Mouse (Mus musculus) embryonic facial prominence, embryonic 14.5 days (tissue): ENCODE results near the gene AC153137.1. TPM values are rescaled to one million over a fixed set of nuclear protein-coding genes. Genes with fewer than 3 reads are reported as not detected.
A peak's percentile ranks its signal among the peaks of the same experiment; 100 is the strongest.

Source experiments
- ATAC-seq: fragments of 200-750 bp; cut with Nextera tagmentation; 2 replicates; pipeline ENCODE4 v1.8.0; 2017; ENCODE audit warnings: low read depth, moderate number of reproducible peaks, moderate TSS enrichment
- DNase-seq: peaks from one replicate; pipeline ENCODE4 v3.0.0-alpha.2; 2015; ENCODE audit warnings: low spot score
- H3K27ac ChIP-seq: fragments of 300-500 bp; sonication (generic); replicated peaks from 2 replicates; pipeline ENCODE4 v1.5.1; 2014; ENCODE audit warnings: low read depth, mild to moderate bottlenecking, low read length, moderate library complexity
- H3K27me3 ChIP-seq: fragments of 300-500 bp; sonication (generic); replicated peaks from 2 replicates; pipeline ENCODE4 v1.6.1; 2014; ENCODE audit warnings: low read length; ENCODE audit not compliant: control insufficient read depth, insufficient read depth
- H3K36me3 ChIP-seq: fragments of 300-500 bp; sonication (generic); 2 replicates; pipeline ENCODE4 v1.6.1; 2014; ENCODE audit warnings: low read length, mixed read lengths; ENCODE audit not compliant: control insufficient read depth, insufficient read depth
- H3K4me1 ChIP-seq: fragments of 300-500 bp; sonication (generic); 2 replicates; pipeline ENCODE4 v1.6.1; 2014; ENCODE audit warnings: antibody characterized with exemption, low read length; ENCODE audit not compliant: control insufficient read depth, insufficient read depth
- H3K4me2 ChIP-seq: fragments of 300-500 bp; sonication (generic); 2 replicates; pipeline ENCODE4 v1.6.1; 2014; ENCODE audit warnings: low read depth, mild to moderate bottlenecking, low read length, moderate library complexity, mixed read lengths
- H3K4me3 ChIP-seq: fragments of 300-500 bp; sonication (generic); 2 replicates; pipeline ENCODE4 v1.5.1; 2014; ENCODE audit warnings: low read depth, mild to moderate bottlenecking, low read length
- H3K9ac ChIP-seq: fragments of 300-500 bp; sonication (generic); 2 replicates; pipeline ENCODE4 v1.6.1; 2014; ENCODE audit warnings: low read depth, mild to moderate bottlenecking, low read length, moderate library complexity, mixed read lengths
- H3K9me3 ChIP-seq: fragments of 300-500 bp; sonication (generic); 2 replicates; pipeline ENCODE4 v1.6.1; 2016; ENCODE audit warnings: low read length; ENCODE audit not compliant: control insufficient read depth
- WGBS: fragments of 180-500 bp; shearing (Covaris S2); extraction: QIAGEN DNeasy Blood & Tissue Kit; methylation state at CpG from one replicate; pipeline ENCODE4 v1.1.7; 2014; 5-methylcytosine and 5-hydroxymethylcytosine counted together
- polyA plus RNA-seq: library from polyadenylated mRNA; unstranded; fragments of >200 nt; fragmentation: Nextera tagmentation; extraction: Ambion mirVana; gene quantifications from 2 replicates; pipeline ENCODE4 v1.2.1, GENCODE M21; 2014

The AC153137.1 gene
- polyA plus RNA-seq, 1 experiment from 2014 or later = not detected

- H3K4me3 ChIP-seq = peak overlapping the region; percentile 92
- H3K4me1 ChIP-seq = peaks cover 14% of the 10 kb centered on the region
- no peaks in the 10 kb centered on the region for H3K27me3 ChIP-seq
- H3K4me2 ChIP-seq = peak overlapping the region; percentile 57
- ATAC-seq (peak; percentile 97), DNase-seq (peak; percentile 99)
- no peaks in the 10 kb centered on the region for H3K9me3 ChIP-seq
- H3K27ac ChIP-seq = peak overlapping the region; percentile 99
- WGBS = under 1% methylated on average over 30 of the region's 66 CpGs
- peak overlapping the region; percentile 99 for H3K9ac ChIP-seq
- H3K36me3 ChIP-seq = peaks cover 8% of the 10 kb centered on the region
These were observed 27.9 kb downstream of the AC153137.1 start for GRCm38 (mm10) chr1:30949710-30950455.

GRCm38 (mm10) chr1:30948950-30949639 lies 28.7 kb downstream of the AC153137.1 start:
- peaks cover 14% of the 10 kb centered on the region for H3K4me1 ChIP-seq
- peak overlapping the region; percentile 99 for H3K9ac ChIP-seq
- no peaks in the 10 kb centered on the region for H3K27me3 ChIP-seq
- DNase-seq = peak; percentile 68
- H3K9me3 ChIP-seq = no peaks in the 10 kb centered on the region
- peak; percentile 58 for ATAC-seq
- peaks cover 16% of the 10 kb centered on the region for H3K36me3 ChIP-seq
- peak overlapping the region; percentile 99 for H3K27ac ChIP-seq
- under 1% methylated on average over 31 of the region's 85 CpGs for WGBS
- H3K4me2 ChIP-seq = peak overlapping the region; percentile 65
- peak overlapping the region; percentile 92 for H3K4me3 ChIP-seq

- H3K27ac ChIP-seq = peak overlapping the region; percentile 99
- ATAC-seq (no peak), DNase-seq (peak; percentile 78)
- peak overlapping the region; percentile 92 for H3K4me3 ChIP-seq
- H3K36me3 ChIP-seq = peaks cover 22% of the 10 kb centered on the region
- H3K4me1 ChIP-seq = peaks cover 14% of the 10 kb centered on the region
- peak overlapping the region; percentile 65 for H3K4me2 ChIP-seq
- no peaks in the 10 kb centered on the region for H3K9me3 ChIP-seq
- peak overlapping the region; percentile 99 for H3K9ac ChIP-seq
- H3K27me3 ChIP-seq = no peaks in the 10 kb centered on the region
- under 1% methylated on average over 16 of the region's 16 CpGs for WGBS
These were observed 29.3 kb downstream of the AC153137.1 start for GRCm38 (mm10) chr1:30948361-30948949.

GRCm38 (mm10) chr1:30945136-30945535 lies 32.6 kb downstream of the AC153137.1 start:
- ATAC-seq = no peak
- H3K36me3 ChIP-seq = peaks cover 38% of the 10 kb centered on the region
- no peaks in the 10 kb centered on the region for H3K9me3 ChIP-seq
- H3K27ac ChIP-seq = no peak overlapping the region
- DNase-seq = no peak
- no peaks in the 10 kb centered on the region for H3K27me3 ChIP-seq
- H3K4me3 ChIP-seq = no peak overlapping the region
- H3K4me1 ChIP-seq = peaks cover 14% of the 10 kb centered on the region
- H3K4me2 ChIP-seq = no peak overlapping the region
- WGBS = 90% methylated on average over 6 of the region's 6 CpGs
- no peak overlapping the region for H3K9ac ChIP-seq

- DNase-seq (no peak), ATAC-seq (no peak)
- H3K36me3 ChIP-seq = peaks cover 36% of the 10 kb centered on the region
- no peaks in the 10 kb centered on the region for H3K4me1 ChIP-seq
- H3K27me3 ChIP-seq = no peaks in the 10 kb centered on the region
- 81% methylated on average over 3 of the region's 3 CpGs for WGBS
- no peak overlapping the region for H3K9ac ChIP-seq
- no peak overlapping the region for H3K27ac ChIP-seq
- H3K4me2 ChIP-seq = no peak overlapping the region
- no peaks in the 10 kb centered on the region for H3K9me3 ChIP-seq
- no peak overlapping the region for H3K4me3 ChIP-seq
These were observed 37.2 kb downstream of the AC153137.1 start for GRCm38 (mm10) chr1:30940571-30940970.

GRCm38 (mm10) chr1:30938392-30938791 lies 39.4 kb downstream of the AC153137.1 start:
- WGBS = 79% methylated on average over 7 of the region's 7 CpGs
- peaks cover 16% of the 10 kb centered on the region for H3K36me3 ChIP-seq
- no peak overlapping the region for H3K27ac ChIP-seq
- no peaks in the 10 kb centered on the region for H3K4me1 ChIP-seq
- no peak for DNase-seq
- no peak overlapping the region for H3K9ac ChIP-seq
- H3K4me2 ChIP-seq = no peak overlapping the region
- H3K9me3 ChIP-seq = no peaks in the 10 kb centered on the region
- no peak for ATAC-seq
- H3K27me3 ChIP-seq = no peaks in the 10 kb centered on the region
- no peak overlapping the region for H3K4me3 ChIP-seq

- no peak overlapping the region for H3K9ac ChIP-seq
- H3K4me2 ChIP-seq = no peak overlapping the region
- H3K27ac ChIP-seq = no peak overlapping the region
- no peaks in the 10 kb centered on the region for H3K27me3 ChIP-seq
- 37% methylated on average over 8 of the region's 8 CpGs for WGBS
- no peaks in the 10 kb centered on the region for H3K4me1 ChIP-seq
- H3K36me3 ChIP-seq = peaks cover 12% of the 10 kb centered on the region; the same call in 1 of the 2 replicates
- H3K9me3 ChIP-seq = no peaks in the 10 kb centered on the region
- DNase-seq (no peak), ATAC-seq (no peak)
- no peak overlapping the region for H3K4me3 ChIP-seq
These were observed 40.3 kb downstream of the AC153137.1 start for GRCm38 (mm10) chr1:30937396-30937965.

- ATAC-seq = no peak
- DNase-seq = no peak
- WGBS = 72% methylated on average over 2 of the region's 2 CpGs
- Histone ChIP-seq H3K36me3 (peaks cover 12% of the 10 kb centered on the region; the same call in 1 of the 2 replicates), H3K9me3 (no peaks in the 10 kb centered on the region), H3K4me2 (no peak overlapping the region), H3K9ac (no peak overlapping the region), H3K4me1 (no peaks in the 10 kb centered on the region), H3K27me3 (no peaks in the 10 kb centered on the region), H3K4me3 (no peak overlapping the region), H3K27ac (no peak overlapping the region)
These were observed 41.3 kb downstream of the AC153137.1 start for GRCm38 (mm10) chr1:30936488-30936887.
